Mouse (Mus musculus) gastrocnemius, postnatal 10 days (tissue): ENCODE measurements around the gene Mrpl22. TPM values are rescaled to one million over a fixed set of nuclear protein-coding genes. Genes with fewer than 3 reads are reported as not detected.
"Not testable (repeated sequence)": the region's sequence is repeated elsewhere in the genome, so short reads cannot be mapped to it uniquely, and the experiment has no call there.

Experiments used
- DNase-seq: peaks from one replicate; pipeline ENCODE4 v3.0.0; 2021; ENCODE audit warnings: mixed read lengths
- total RNA-seq, 2 experiments: library from RNA; stranded (reverse); gene quantifications; 2 replicates each; pipeline ENCODE4 v1.2.3; 2021

The Mrpl22 gene
- total RNA-seq, 2 experiments from 2014 or later = 43.9 to 49.0 TPM

- DNase-seq = no peak
These were observed 55.0 kb downstream of the Mrpl22 start for GRCm38 (mm10) chr11:58226425-58226824.

DNA sequence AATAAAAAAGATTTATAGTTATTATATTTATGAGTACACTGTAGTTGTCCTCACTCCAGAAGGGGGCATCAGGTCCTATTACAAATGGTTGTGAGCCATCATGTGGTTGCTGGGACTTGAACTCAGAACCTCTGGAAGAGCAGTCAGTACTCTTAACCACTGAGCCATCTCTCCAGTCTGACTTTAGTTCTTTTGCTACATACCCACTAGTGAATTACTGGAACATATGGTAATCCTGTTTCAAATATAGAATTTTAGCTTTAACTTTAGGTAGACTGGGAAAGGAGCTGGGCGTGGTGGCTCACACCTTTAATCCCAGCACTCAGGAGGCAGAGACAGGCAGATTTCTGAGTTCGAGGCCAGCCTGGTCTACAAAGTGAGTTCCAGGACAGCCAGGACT, 56.6 kb downstream of the Mrpl22 start:
- not testable (repeated sequence) for DNase-seq

Other genes with a start within 250 kb of the Mrpl22 start
- gene Larp1, start 162.6 kb upstream of the Mrpl22 start, total RNA-seq = 10 to 100 TPM; 78.2 to 88.3 TPM
- not detected for gene Gm12248, start 78.5 kb upstream of the Mrpl22 start, total RNA-seq
- gene Cnot8, start 67.5 kb upstream of the Mrpl22 start, total RNA-seq = 10 to 100 TPM; 38.3 to 40.7 TPM
- 10 to 100 TPM; 10.8 to 14.6 TPM for gene Gemin5, start 3.1 kb upstream of the Mrpl22 start, total RNA-seq
- gene Igtp, start 27.9 kb downstream of the Mrpl22 start, total RNA-seq = 1 to 10 TPM; 4.7 to 6.6 TPM
- 1 to 10 TPM; 7.1 to 7.5 TPM for gene Irgm2, start 28.0 kb downstream of the Mrpl22 start, total RNA-seq
- not detected for gene 4930438A08Rik, start 103.1 kb downstream of the Mrpl22 start, total RNA-seq
- gene Zfp692, start 135.4 kb downstream of the Mrpl22 start, total RNA-seq = 1 to 10 TPM; 3.5 to 5.3 TPM
- 10 to 100 TPM; 31.0 to 41.3 TPM for gene Zfp672, start 158.7 kb downstream of the Mrpl22 start, total RNA-seq
- 10 to 100 TPM; 28.0 to 30.3 TPM for gene Sh3bp5l, start 159.1 kb downstream of the Mrpl22 start, total RNA-seq
- gene Lypd8, start 207.4 kb downstream of the Mrpl22 start, total RNA-seq = not detected
- gene 1810065E05Rik, start 249.4 kb downstream of the Mrpl22 start, total RNA-seq = not detected